Mouse (Mus musculus): ENCODE results near the gene Pex5l. TPM values are rescaled to one million over a fixed set of nuclear protein-coding genes. Genes with fewer than 3 reads are reported as not detected.

Pex5l gene
- under 1 TPM; 0.11 to 0.66 (median 0.31) TPM for total RNA-seq (2022)

GRCm38 (mm10) chr3:33142901-33143461, at the start of gene Pex5l:
Gene Pex5l (minus strand): TSS chr3:33143247.
- DNase-seq (ENCODE audit: low spot score), result no peak

GRCm38 (mm10) chr3:33165186-33165585, 22.1 kb upstream of the Pex5l start:
- no peak for DNase-seq (ENCODE audit: low spot score)

GRCm38 (mm10) chr3:33163821-33164220, 20.8 kb upstream of the Pex5l start:
- DNase-seq (ENCODE audit: low spot score), result no peak

- DNase-seq (ENCODE audit: low spot score), result no peak
These were observed 545 bp upstream of the Pex5l start for GRCm38 (mm10) chr3:33143592-33143991.

- DNase-seq (ENCODE audit: low spot score), result no peak
These were observed 649 bp downstream of the Pex5l start for GRCm38 (mm10) chr3:33142398-33142797.

- no peak for DNase-seq (ENCODE audit: low spot score)
These were observed 13.1 kb downstream of the Pex5l start for GRCm38 (mm10) chr3:33129944-33130343.

GRCm38 (mm10) chr3:33124796-33125195, 18.3 kb downstream of the Pex5l start:
- DNase-seq (ENCODE audit: low spot score), result no peak

- DNase-seq (ENCODE audit: low spot score), result no peak
These were observed 37.3 kb downstream of the Pex5l start for GRCm38 (mm10) chr3:33105785-33106184.

- DNase-seq (ENCODE audit: low spot score), result no peak
These were observed 39.5 kb downstream of the Pex5l start for GRCm38 (mm10) chr3:33103501-33103900.

- no peak for DNase-seq (ENCODE audit: low spot score)
These were observed 44.3 kb downstream of the Pex5l start for GRCm38 (mm10) chr3:33098550-33099295.

GRCm38 (mm10) chr3:33093646-33094045, 49.4 kb downstream of the Pex5l start:
- DNase-seq (ENCODE audit: low spot score), result no peak

GRCm38 (mm10) chr3:33090001-33090400, 53.0 kb downstream of the Pex5l start:
- no peak for DNase-seq (ENCODE audit: low spot score)

GRCm38 (mm10) chr3:33089470-33089869, 53.6 kb downstream of the Pex5l start:
- no peak for DNase-seq (ENCODE audit: low spot score)

- DNase-seq (ENCODE audit: low spot score), result no peak
These were observed 54.8 kb downstream of the Pex5l start for GRCm38 (mm10) chr3:33088276-33088675.

GRCm38 (mm10) chr3:33082806-33083338, 60.2 kb downstream of the Pex5l start:
- DNase-seq (ENCODE audit: low spot score), result no peak

- DNase-seq (ENCODE audit: low spot score), result no peak
These were observed 61.3 kb downstream of the Pex5l start for GRCm38 (mm10) chr3:33081793-33082192.

GRCm38 (mm10) chr3:33079658-33080057, 63.4 kb downstream of the Pex5l start:
- DNase-seq (ENCODE audit: low spot score), result no peak

GRCm38 (mm10) chr3:33079171-33079570, 63.9 kb downstream of the Pex5l start:
- no peak for DNase-seq (ENCODE audit: low spot score)

- DNase-seq (ENCODE audit: low spot score), result no peak
These were observed 67.4 kb downstream of the Pex5l start for GRCm38 (mm10) chr3:33075696-33076095.

GRCm38 (mm10) chr3:33074266-33074981, 68.6 kb downstream of the Pex5l start:
- no peak for DNase-seq (ENCODE audit: low spot score)

GRCm38 (mm10) chr3:33073905-33074265, 69.2 kb downstream of the Pex5l start:
- no peak for DNase-seq (ENCODE audit: low spot score)

GRCm38 (mm10) chr3:33070771-33071170, 72.3 kb downstream of the Pex5l start:
- no peak for DNase-seq (ENCODE audit: low spot score)

- no peak for DNase-seq (ENCODE audit: low spot score)
These were observed 74.9 kb downstream of the Pex5l start for GRCm38 (mm10) chr3:33068146-33068545.

All from heart, adult 8-10 months (tissue).